Mouse (Mus musculus) stomach, embryonic 14.5 days (tissue): ENCODE results near the gene Kmt2c. TPM values are rescaled to one million over a fixed set of nuclear protein-coding genes. Genes with fewer than 3 reads are reported as not detected.
"Not testable (repeated sequence)": the region's sequence is repeated elsewhere in the genome, so short reads cannot be mapped to it uniquely, and the experiment has no call there.

Experiments
- ATAC-seq: fragments of 200-750 bp; cut with Nextera tagmentation; 2 replicates; pipeline ENCODE4 v1.8.0; 2017; ENCODE audit warnings: low read depth, moderate TSS enrichment; ENCODE audit not compliant: insufficient number of reproducible peaks, insufficient read depth, low FRiP score
- H3K27ac ChIP-seq: fragments of 300-500 bp; sonication (generic); 2 replicates; pipeline ENCODE4 v1.5.1; 2014; ENCODE audit warnings: mild to moderate bottlenecking, low read length, moderate library complexity, mixed read lengths
- H3K27me3 ChIP-seq: fragments of 300-500 bp; sonication (generic); 2 replicates; pipeline ENCODE4 v1.6.1; 2014; ENCODE audit warnings: low read length, control low read depth, mixed read lengths; ENCODE audit not compliant: control insufficient read depth, insufficient read depth
- H3K36me3 ChIP-seq: fragments of 300-500 bp; sonication (generic); 2 replicates; pipeline ENCODE4 v1.6.1; 2014; ENCODE audit warnings: mild to moderate bottlenecking, control low read depth, low read length, moderate library complexity, mixed read lengths; ENCODE audit not compliant: control insufficient read depth, insufficient read depth
- H3K4me1 ChIP-seq: fragments of 300-500 bp; sonication (generic); 2 replicates; pipeline ENCODE4 v1.6.1; 2014; ENCODE audit warnings: low read length, control low read depth, mixed read lengths; ENCODE audit not compliant: control insufficient read depth, insufficient read depth
- H3K4me2 ChIP-seq: fragments of 300-500 bp; sonication (generic); replicated peaks from 2 replicates; pipeline ENCODE4 v1.6.1; 2014; ENCODE audit warnings: low read depth, low read length, control low read depth
- H3K4me3 ChIP-seq: fragments of 300-500 bp; sonication (generic); 2 replicates; pipeline ENCODE4 v1.5.1; 2014; ENCODE audit warnings: low read depth, low read length, control low read depth
- H3K9ac ChIP-seq: fragments of 300-500 bp; sonication (generic); replicated peaks from 2 replicates; pipeline ENCODE4 v1.6.1; 2014; ENCODE audit warnings: low read depth, mild to moderate bottlenecking, control low read depth, low read length, moderate library complexity, mixed read lengths
- H3K9me3 ChIP-seq: fragments of 300-500 bp; sonication (generic); 2 replicates; pipeline ENCODE4 v1.6.1; 2016; ENCODE audit warnings: low read depth, low read length, control low read depth; ENCODE audit not compliant: control insufficient read depth
- WGBS: fragments of 180-500 bp; shearing (Covaris S2); extraction: QIAGEN DNeasy Blood & Tissue Kit; methylation state at CpG from one replicate; pipeline ENCODE4 v1.1.7; 2014; 5-methylcytosine and 5-hydroxymethylcytosine counted together
- polyA plus RNA-seq: library from polyadenylated mRNA; unstranded; fragments of >200 nt; fragmentation: Nextera tagmentation; extraction: Ambion mirVana; gene quantifications from 2 replicates; pipeline ENCODE4 v1.2.1, GENCODE M21; 2014

The Kmt2c gene
- polyA plus RNA-seq, 1 experiment from 2014 or later: 28.8 TPM

DNA sequence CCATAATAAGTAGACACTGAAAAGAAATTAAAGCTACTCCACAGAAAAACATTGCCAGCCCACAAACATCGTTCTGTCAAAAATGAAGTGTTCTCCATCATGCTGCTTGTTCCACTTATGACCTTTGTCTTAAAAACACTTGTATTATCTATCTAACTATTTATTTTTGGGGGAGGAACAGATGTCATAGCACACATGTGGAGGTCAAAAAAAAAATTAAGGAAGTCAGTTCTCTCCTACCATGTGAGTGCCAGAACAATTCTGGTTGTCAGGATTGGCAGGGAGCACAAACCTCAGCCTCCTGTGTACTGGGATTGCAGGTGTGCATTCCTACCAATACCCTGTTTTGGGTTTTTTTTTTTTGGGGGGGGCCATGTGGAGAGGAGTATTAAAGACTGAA, 36.6 kb downstream of the Kmt2c start:
- no peak for ATAC-seq
- H3K4me3 ChIP-seq: no peak overlapping the region
- no peaks in the 10 kb centered on the region for H3K4me1 ChIP-seq
- no peaks in the 10 kb centered on the region for H3K27me3 ChIP-seq
- no peaks in the 10 kb centered on the region for H3K36me3 ChIP-seq
- H3K9ac ChIP-seq: no peak overlapping the region
- no peak overlapping the region for H3K27ac ChIP-seq
- no peaks in the 10 kb centered on the region for H3K9me3 ChIP-seq
- no peak overlapping the region for H3K4me2 ChIP-seq
- 81% methylated on average over 1 of the region's 1 CpGs for WGBS

- H3K4me2 ChIP-seq, H3K4me3 ChIP-seq, H3K4me1 ChIP-seq, H3K9ac ChIP-seq, H3K9me3 ChIP-seq, H3K36me3 ChIP-seq, H3K27me3 ChIP-seq, H3K27ac ChIP-seq, ATAC-seq: not testable (repeated sequence)
These were observed 43.2 kb downstream of the Kmt2c start for GRCm38 (mm10) chr5:25455432-25455831.

GRCm38 (mm10) chr5:25452691-25453090, 45.9 kb downstream of the Kmt2c start:
- Histone ChIP-seq H3K36me3 (no peaks in the 10 kb centered on the region), H3K9me3 (no peaks in the 10 kb centered on the region), H3K4me3 (no peak overlapping the region), H3K4me1 (no peaks in the 10 kb centered on the region), H3K9ac (no peak overlapping the region), H3K27ac (no peak overlapping the region), H3K27me3 (no peaks in the 10 kb centered on the region), H3K4me2 (no peak overlapping the region)
- ATAC-seq: no peak
- WGBS: 64% methylated on average over 2 of the region's 2 CpGs

- no peak overlapping the region for H3K4me3 ChIP-seq
- WGBS: 91% methylated on average over 1 of the region's 1 CpGs
- no peak overlapping the region for H3K27ac ChIP-seq
- H3K4me1 ChIP-seq: no peaks in the 10 kb centered on the region
- no peak for ATAC-seq
- no peak overlapping the region for H3K9ac ChIP-seq
- no peaks in the 10 kb centered on the region for H3K27me3 ChIP-seq
- H3K36me3 ChIP-seq: no peaks in the 10 kb centered on the region
- no peaks in the 10 kb centered on the region for H3K9me3 ChIP-seq
- no peak overlapping the region for H3K4me2 ChIP-seq
These were observed 61.1 kb downstream of the Kmt2c start for GRCm38 (mm10) chr5:25437508-25437907.

- no peak overlapping the region for H3K27ac ChIP-seq
- no peaks in the 10 kb centered on the region for H3K9me3 ChIP-seq
- no peak overlapping the region for H3K4me2 ChIP-seq
- H3K36me3 ChIP-seq: no peaks in the 10 kb centered on the region
- H3K4me3 ChIP-seq: no peak overlapping the region
- H3K27me3 ChIP-seq: no peaks in the 10 kb centered on the region
- no peak overlapping the region for H3K9ac ChIP-seq
- ATAC-seq: no peak
- 20% methylated on average over 3 of the region's 3 CpGs for WGBS
- H3K4me1 ChIP-seq: no peaks in the 10 kb centered on the region
These were observed 62.5 kb downstream of the Kmt2c start for GRCm38 (mm10) chr5:25436081-25436480.

GRCm38 (mm10) chr5:25422576-25422975, 76.0 kb downstream of the Kmt2c start:
- no peak for ATAC-seq
- H3K36me3 ChIP-seq: no peaks in the 10 kb centered on the region
- 94% methylated on average over 1 of the region's 1 CpGs for WGBS
- H3K4me2 ChIP-seq: no peak overlapping the region
- H3K4me1 ChIP-seq: no peaks in the 10 kb centered on the region
- H3K27me3 ChIP-seq: no peaks in the 10 kb centered on the region
- no peaks in the 10 kb centered on the region for H3K9me3 ChIP-seq
- no peak overlapping the region for H3K9ac ChIP-seq
- no peak overlapping the region for H3K4me3 ChIP-seq
- H3K27ac ChIP-seq: no peak overlapping the region

DNA sequence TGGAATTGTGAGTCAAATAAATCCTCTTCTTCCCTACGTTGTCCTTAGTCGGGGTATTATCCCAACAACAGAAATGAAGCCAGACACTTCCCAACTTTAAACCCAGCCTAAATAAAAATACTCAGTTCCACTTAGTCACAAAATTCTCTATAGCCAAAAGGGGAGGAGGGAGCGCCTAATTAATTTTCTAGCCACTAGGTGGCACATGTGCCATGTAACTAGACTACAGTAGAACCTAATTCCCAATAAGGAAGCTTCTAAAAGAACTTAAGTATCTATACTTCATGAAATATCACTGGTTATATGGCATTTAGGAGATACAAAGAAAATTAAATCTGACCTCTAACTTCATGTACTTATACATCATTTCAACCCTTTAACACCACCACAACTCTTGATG, 78.0 kb downstream of the Kmt2c start:
- ATAC-seq: no peak
- no peaks in the 10 kb centered on the region for H3K9me3 ChIP-seq
- no peak overlapping the region for H3K4me3 ChIP-seq
- no peak overlapping the region for H3K27ac ChIP-seq
- H3K4me2 ChIP-seq: no peak overlapping the region
- WGBS: 39% methylated on average over 3 of the region's 3 CpGs
- no peaks in the 10 kb centered on the region for H3K4me1 ChIP-seq
- no peaks in the 10 kb centered on the region for H3K36me3 ChIP-seq
- H3K9ac ChIP-seq: no peak overlapping the region
- H3K27me3 ChIP-seq: no peaks in the 10 kb centered on the region

DNA sequence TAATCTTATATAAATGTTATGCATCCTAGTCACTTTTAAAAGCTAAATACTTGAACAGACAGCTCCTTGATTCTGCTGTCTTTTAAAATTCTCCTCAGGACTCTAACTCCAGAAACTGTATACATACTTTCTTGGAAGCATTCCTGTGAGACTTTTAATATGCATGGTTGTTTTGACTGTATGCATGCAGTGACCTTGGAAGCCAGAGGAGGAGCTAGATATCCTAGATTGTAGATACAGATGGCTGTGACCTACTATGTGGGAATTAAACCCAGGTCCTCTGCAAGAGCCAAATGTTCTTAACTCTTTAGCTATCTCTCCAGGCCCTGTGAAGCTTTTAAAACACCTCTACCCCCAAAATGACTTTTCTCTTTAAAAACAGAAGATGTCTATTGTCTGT, 83.2 kb downstream of the Kmt2c start:
- H3K9ac ChIP-seq: no peak overlapping the region
- peaks cover 3% of the 10 kb centered on the region; the same call in 1 of the 2 replicates for H3K36me3 ChIP-seq
- no peaks in the 10 kb centered on the region for H3K4me1 ChIP-seq
- no peak overlapping the region for H3K4me3 ChIP-seq
- no peak for ATAC-seq
- H3K9me3 ChIP-seq: no peaks in the 10 kb centered on the region
- H3K27me3 ChIP-seq: no peaks in the 10 kb centered on the region
- H3K27ac ChIP-seq: no peak overlapping the region
- no peak overlapping the region for H3K4me2 ChIP-seq

GRCm38 (mm10) chr5:25396727-25397126, 101.9 kb downstream of the Kmt2c start:
- Histone ChIP-seq H3K27me3 (no peaks in the 10 kb centered on the region), H3K36me3 (no peaks in the 10 kb centered on the region; the same call in none of the 2 replicates), H3K4me3 (no peak overlapping the region), H3K27ac (no peak overlapping the region), H3K4me1 (no peaks in the 10 kb centered on the region), H3K9ac (no peak overlapping the region), H3K4me2 (no peak overlapping the region), H3K9me3 (no peaks in the 10 kb centered on the region)
- no peak for ATAC-seq
- 93% methylated on average over 2 of the region's 2 CpGs for WGBS
